Mouse (Mus musculus) left cerebral cortex, postnatal 4 days (tissue): ENCODE measurements around the gene Smg6. TPM values are rescaled to one million over a fixed set of nuclear protein-coding genes. Genes with fewer than 3 reads are reported as not detected.
A peak's percentile ranks its signal among the peaks of the same experiment; 100 is the strongest.

Experiments
- DNase-seq: peaks from one replicate; pipeline ENCODE4 v3.0.0-alpha.2; 2022
- intact Hi-C: fragments of 180-260 bp; cut with DNase I; formaldehyde crosslinking; loops from one replicate; pipeline ENCODE4 v1.15.1; 2025
- total RNA-seq, 2 experiments: library from RNA; stranded (reverse); gene quantifications; 2 replicates each; pipeline ENCODE4 v1.2.3; 2021

The Smg6 gene
- total RNA-seq, 2 experiments from 2014 or later = 30.5 to 31.2 TPM

DNA sequence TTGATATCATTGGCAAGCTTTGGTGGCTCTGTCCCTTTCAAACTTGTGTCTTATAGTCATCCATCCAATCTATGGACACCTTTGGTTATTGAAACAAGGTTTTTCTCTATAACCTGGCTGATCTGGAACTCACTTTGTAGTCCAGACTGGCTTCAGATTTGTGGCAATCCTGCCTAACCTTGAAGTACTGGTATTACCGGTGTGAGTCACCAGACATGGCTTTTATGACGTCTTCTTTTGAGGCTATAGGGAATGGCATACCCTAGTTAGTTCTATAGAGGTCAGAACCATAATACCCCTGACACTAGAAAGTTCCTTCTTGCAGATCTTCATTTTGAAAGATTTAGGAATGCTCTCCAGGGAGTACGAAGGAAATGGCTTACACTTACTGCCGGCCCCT, 120.2 kb downstream of the Smg6 start:
- intact Hi-C loops = no loop called here
- no peak for DNase-seq

GRCm38 (mm10) chr11:75046638-75047037, 121.0 kb downstream of the Smg6 start:
- DNase-seq = no peak
- intact Hi-C loops = no loop called here

DNA sequence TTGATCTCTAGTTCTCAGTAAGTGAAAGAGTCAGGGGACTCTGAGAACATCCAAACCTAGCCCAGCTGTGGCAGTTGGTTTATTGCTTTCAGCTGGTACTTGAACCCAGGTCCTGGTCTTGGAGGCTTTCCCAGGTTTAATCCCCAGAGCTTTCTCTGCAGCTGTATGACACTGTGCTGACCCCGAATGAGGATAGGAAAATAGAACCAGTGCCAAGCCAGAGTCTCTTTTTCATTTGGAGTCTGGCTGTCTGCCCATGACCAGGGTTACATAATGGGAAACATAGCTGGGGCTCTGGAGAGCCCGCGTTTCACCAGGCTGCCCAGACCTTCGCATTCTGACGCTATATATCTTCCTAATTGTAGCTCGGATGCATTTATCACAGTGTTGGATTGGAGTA, 121.4 kb downstream of the Smg6 start:
- intact Hi-C loops = no loop called here
- DNase-seq = peak; percentile 55

GRCm38 (mm10) chr11:75047736-75048407, 122.2 kb downstream of the Smg6 start:
- intact Hi-C loops = no loop called here
- no peak for DNase-seq

- intact Hi-C loops = no loop called here
- no peak for DNase-seq
Observed at GRCm38 (mm10) chr11:75049146-75049545, 123.5 kb downstream of the Smg6 start.

GRCm38 (mm10) chr11:75049807-75050206, 124.2 kb downstream of the Smg6 start:
- no peak for DNase-seq
- intact Hi-C loops = no loop called here

- no peak for DNase-seq
- intact Hi-C loops = no loop called here
Observed at GRCm38 (mm10) chr11:75051239-75051638, 125.6 kb downstream of the Smg6 start.

- DNase-seq = no peak
- intact Hi-C loops = no loop called here
Observed at GRCm38 (mm10) chr11:75051712-75052550, 126.3 kb downstream of the Smg6 start.

- DNase-seq = no peak
- intact Hi-C loops = no loop called here
Observed at GRCm38 (mm10) chr11:75053020-75053419, 127.4 kb downstream of the Smg6 start.

GRCm38 (mm10) chr11:75053722-75054121, 128.1 kb downstream of the Smg6 start:
- intact Hi-C loops = no loop called here
- no peak for DNase-seq

DNA sequence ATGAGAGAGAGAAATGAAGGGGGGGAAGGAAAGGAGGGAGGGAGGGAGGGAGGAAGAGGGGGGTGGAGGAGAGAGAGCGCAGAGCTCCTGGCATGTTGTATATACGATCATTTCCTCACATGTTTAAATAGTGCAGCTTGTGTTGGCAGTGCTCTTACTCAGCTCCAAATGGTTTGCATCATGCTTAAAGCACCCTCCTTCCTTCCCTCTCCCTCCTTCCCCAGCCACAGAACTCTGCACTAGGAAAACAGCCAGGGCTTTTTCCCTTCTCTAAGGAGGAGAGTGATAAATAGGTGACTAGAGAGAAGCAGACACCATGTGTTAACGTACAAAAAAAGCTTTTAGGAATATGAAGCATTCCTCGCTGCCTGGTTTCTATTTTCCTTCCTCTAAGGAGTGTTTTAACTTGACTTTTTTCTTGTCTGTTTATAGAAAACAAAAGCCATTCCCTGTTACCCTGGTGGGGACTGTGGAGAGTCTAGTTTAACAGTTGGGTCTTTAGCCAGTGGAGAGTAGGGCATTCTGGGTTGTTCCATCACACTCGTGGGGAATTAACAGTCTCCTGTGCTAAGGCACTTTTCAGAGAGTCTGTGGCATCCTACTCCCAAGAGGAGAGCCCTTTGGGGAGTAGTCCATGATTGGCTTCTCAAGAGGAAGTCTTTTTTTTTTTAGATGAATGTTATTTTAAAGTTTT, 128.7 kb downstream of the Smg6 start:
- intact Hi-C loops = no loop called here
- DNase-seq = no peak

DNA sequence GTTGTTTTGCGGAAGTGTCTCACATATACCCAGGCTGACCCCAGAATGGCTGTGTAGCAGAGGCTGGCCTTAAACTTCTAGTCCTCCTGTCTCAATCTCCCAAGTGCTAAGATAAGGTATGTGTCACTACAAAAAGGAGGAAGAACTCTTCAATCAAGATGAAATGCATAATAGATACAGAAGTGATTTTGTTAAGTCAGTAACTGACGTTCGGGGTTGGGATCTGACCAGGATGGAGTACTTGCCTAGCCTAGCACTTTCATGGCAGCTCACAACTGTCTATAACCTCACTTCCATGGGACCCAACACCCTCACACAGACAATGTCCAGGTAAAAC, 129.2 kb downstream of the Smg6 start:
- no peak for DNase-seq
- intact Hi-C loops = no loop called here

DNA sequence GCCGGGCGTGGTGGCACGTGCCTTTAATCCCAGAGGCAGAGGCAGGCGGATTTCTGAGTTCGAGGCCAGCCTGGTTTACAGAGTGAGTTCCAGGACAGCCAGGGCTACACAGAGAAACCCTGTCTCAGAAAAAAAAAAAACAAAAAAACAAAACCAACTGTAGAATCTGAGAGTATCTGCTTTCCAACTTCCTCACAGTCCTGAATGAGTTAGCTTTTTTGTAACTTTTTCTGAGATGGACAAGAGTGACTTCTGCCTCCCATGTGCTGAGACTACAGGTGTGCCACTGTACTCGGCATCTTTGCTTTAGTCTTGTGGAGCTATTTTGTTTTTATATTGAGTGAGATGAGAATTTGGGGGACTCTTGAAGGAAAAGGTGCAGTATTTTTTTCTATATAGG, 137.0 kb downstream of the Smg6 start:
- no peak for DNase-seq

GRCm38 (mm10) chr11:75064266-75064665, 138.6 kb downstream of the Smg6 start:
- DNase-seq = no peak
- intact Hi-C loops = no loop called here

More for the DNA sequence above, 137.0 kb downstream of the Smg6 start:
- intact Hi-C loops = no loop called here

- intact Hi-C loops = no loop called here
Observed at GRCm38 (mm10) chr11:75071352-75071751, 145.7 kb downstream of the Smg6 start.

DNA sequence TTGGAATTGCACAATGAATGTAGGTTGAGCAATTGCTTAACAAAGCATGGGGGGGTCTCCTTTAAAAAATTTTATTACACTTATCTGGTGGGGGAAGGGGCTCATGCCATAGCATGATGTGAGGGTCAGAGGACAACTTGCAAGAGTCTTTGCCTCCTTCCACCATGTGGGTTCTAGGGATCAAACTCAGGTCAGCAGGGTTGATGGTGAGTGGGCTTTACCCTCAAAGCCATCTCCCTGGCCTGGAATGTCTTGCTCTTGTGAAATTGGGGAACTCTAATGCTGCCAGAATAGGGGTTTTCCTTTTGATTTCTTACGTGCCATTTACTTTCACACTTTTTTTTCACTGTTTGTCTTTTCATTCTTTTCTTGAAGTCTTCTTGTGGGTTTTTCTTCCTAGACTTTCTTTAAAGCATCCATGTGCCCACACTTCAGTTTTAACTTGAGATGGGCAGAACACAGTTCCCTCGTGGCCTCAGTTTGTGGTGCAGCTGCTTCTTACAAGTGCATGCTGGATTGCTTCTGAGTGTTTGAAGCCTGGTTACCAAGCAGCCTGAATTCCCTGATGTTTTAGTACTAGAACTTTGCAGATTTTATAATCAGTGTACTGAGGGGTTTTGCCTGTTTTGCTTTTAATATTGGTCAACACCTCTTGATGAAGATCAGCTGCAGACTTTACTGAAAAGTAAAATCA, 147.5 kb downstream of the Smg6 start:
- intact Hi-C loops = no loop called here
- no peak for DNase-seq

More at GRCm38 (mm10) chr11:75071352-75071751, 145.7 kb downstream of the Smg6 start:
- DNase-seq = no peak

DNA sequence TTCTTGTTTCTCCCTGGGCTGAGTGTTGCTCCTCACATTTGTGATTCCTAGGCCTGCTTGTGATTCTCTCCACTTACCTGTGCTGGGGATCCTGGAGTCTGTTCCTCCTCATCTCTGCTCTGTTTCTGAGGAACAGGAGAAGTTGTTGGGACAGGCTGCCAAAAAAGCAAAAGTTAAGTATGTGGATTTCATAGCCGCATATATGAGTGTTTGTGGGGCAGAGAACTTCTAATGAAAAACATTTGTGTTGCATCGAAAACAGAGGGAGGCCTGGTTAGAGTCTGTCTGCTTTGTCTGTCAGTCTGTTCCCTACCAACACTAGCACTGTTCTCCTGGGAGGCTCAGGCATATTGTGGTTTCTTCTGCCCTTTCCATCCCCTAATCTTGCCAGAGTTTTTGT, 148.1 kb downstream of the Smg6 start:
- DNase-seq = no peak
- intact Hi-C loops = no loop called here

- no peak for DNase-seq
- intact Hi-C loops = no loop called here
Observed at GRCm38 (mm10) chr11:75074543-75074942, 148.9 kb downstream of the Smg6 start.

DNA sequence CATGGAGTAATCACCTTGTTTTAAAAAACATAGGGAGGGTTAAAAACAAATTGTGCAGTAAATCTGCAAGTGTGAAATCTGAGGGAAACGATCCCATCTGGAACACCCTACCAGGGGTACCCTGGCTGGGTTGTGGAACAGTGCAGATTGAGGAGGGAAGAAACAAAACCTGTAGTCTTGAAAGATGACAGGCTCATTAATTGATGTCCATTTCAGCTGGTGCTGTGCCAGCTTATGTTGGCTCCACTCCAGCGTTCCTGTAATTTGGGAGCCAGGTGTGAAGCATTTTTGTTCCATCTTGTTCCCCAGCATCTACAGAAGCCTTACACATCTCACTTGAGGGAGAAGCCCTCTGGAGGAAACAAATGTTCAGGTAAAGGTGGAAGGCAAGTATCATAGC, 153.0 kb downstream of the Smg6 start:
- DNase-seq = peak; percentile 43
- intact Hi-C loops = no loop called here

DNA sequence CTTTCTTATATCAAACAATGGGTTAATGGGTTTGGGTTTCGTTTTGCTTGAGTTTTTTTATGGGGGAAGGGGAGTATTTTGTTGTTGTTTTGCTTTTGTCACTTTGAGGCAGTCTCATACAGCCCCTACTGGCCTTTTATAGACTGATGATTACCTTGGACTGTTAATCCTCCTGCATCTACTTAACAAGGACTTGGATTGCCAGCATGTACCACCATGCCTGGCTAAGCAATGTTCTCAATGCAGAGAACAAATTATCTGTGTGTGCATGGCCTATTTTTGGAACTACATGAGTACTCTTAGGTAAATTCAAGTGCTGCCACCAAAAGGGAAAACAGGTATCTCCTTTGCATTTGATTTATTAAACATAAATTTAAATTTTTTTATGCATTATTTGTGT, 157.4 kb downstream of the Smg6 start:
- intact Hi-C loops = loop anchor here (5.0 kb wide), 1 partner anchor 91 kb away; no protein-coding TSS in a partner anchor

DNA sequence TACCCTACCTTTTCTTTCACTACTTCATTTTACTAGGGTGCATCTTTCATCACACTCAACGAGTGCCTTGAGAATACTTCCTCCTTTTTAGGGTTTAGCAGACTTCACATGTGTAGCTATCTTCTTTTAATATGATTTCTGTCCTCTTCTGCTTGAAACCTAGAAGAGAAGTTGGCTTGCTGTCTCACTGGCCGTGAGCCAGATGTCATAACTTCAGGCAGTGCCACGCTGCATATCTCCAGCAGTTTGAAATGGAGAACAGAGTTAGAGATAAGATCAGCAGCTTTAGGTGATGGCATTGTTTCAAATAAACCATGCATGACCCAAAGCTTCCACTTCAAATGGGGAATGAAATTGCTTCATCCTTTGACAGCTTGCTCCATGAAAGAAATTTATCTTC, 166.5 kb downstream of the Smg6 start:
- no peak for DNase-seq
- intact Hi-C loops = no loop called here

More for the DNA sequence above, 157.4 kb downstream of the Smg6 start:
- no peak for DNase-seq
